Mouse (Mus musculus) gastrocnemius, postnatal 4 days (tissue): ENCODE measurements at regions not wholly inside any gene's neighbourhood (a gene's known extent, or its start where the extent isn't known, plus 50 kb on each side); places are given as distances from the start of the nearest gene placed in this dataset.

Source experiments
- DNase-seq, 2 experiments: peaks; one replicate each; pipeline ENCODE4 v3.0.0; 2021 to 2022; ENCODE audit warnings: low spot score in 2 of 2, mixed read lengths in 2 of 2

DNA sequence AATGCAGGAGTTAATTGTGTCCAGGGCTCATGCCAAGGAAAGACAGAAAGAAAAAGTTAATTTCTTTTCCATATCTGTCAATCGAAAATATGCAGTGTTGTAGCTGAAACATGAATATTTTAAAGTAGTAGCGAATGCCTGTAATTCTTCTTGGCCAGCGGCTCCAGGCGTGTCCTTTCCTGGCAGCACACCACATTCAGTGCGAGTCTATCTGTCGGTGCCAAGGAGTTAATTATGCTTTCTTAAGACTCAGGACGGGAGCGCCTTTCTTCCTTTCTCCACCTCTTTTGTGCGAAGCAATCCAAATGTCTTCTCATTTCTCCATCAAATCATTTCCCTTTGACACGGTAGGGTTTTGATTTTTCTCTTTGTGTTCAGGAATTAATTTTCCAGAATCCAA lies 226.5 kb upstream of the Nrip1 start:
- no peak for DNase-seq

DNA sequence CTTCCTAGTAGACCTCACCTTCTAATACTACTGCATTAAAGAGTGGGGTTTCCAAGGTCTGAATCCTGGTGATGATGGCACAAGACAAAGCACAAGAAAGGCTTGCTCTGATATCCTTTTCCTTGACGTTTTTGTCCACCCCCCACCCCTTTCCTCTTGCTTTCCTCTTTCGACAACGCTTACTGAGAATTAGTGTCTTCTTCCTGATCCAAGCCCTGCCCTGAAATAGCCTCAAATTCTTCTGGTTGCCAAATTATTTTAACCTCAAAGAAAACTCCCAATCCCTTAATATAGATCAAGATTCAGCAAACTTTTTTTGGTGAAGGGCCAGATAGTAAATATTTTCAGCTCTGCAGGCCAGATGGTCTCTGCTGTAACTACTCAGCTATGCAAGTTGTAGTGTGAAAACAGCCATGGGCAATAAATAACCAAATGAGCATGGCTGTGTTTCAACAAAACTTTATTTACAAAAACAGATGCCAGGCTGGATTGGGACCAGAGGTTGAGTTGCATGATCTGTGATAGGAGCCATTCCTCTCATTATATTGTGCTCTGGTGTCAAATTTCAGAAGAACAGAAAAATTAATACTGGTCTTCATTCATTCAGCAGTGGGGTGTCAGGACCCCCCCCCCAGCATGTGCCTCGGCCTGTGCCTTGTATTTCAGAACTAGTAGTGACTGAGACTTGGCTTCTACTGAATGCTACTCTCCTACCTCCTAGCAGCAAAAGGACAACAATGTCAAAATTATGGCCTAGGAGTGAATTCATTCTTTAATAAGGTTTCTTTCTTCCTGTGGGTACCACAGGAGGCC lies 218.5 kb upstream of the Nrip1 start:
- DNase-seq: no peak

DNA sequence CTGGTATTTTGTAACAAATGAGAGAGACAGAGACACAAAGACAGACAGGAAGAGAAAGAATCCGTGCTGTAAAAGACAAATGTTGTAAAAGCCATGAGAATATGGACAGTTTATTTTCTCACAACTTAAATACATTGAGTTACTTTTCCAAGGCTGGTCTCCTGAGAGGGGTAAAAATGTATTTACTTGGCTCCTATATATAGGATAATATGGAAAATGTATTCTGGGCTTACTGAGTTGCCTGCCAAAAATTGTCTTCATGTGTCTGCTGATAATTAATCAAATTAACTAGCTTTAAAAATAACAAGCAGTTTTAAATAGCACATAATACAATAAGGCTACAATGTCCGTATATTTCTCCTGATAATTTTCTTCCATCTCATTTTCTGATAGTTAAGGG lies 216.2 kb upstream of the Nrip1 start:
- DNase-seq: no peak

DNA sequence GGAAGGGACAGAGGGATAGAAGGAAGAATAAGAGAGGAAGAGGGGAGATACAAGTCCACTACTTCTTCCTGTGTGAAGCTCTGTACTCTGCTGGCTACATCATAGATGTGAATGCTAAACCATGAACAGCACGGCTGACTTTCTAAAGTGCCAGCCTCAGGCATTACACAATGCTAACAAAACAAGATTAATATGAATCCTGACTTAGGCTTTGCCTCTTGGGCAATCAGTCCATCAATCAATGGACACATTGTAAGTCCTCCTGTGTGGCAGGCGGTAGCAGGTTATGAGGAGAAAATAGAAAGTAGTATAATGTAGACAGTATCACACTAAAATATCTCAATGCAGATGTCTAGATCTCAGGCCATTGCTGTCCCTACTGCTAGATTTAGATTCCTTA lies 203.6 kb upstream of the Nrip1 start:
- DNase-seq: no peak

DNA sequence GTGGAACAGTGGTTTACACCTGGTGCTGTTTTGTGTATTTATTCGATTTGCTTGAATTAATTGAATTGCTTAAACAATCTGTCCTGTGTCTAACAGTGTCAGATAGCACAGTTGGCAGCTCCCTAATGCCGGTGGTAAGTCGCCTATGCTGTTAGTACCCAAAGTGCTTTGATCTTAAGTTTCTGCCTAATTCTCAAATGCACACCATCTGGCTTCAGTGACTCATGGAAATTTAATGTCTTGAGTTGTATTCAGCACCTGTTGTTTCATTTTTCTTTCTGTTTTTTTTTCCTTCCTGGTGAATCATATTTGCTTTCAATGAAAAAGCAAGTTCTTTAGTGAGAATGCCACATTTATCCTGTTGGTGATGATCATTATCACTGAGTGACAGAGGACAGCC lies 201.7 kb upstream of the Nrip1 start:
- no peak for DNase-seq

DNA sequence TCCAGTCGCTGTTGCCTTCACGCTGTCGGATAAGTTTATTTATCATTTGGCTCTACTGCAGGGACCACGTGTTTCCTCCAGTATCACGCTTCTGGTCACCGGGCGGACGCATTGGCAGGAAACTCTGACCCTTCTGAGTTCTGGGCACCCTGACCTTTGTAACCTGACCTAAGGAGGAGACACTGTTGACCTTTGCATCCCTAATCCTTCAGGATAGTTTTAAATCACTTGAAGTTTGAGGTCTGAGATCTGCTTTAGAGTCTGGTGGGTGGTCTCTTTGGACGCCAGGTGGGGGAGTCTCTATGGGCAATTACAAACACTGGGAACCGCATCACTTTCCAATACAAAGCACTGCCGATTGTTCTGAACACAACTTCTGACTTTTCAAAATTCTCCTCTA lies 192.6 kb upstream of the Nrip1 start:
- DNase-seq: no peak

- DNase-seq: no peak
These were observed 181.2 kb upstream of the Nrip1 start for GRCm38 (mm10) chr16:76554846-76555245.

GRCm38 (mm10) chr16:76549628-76550027 lies 176.0 kb upstream of the Nrip1 start:
- DNase-seq: no peak

DNA sequence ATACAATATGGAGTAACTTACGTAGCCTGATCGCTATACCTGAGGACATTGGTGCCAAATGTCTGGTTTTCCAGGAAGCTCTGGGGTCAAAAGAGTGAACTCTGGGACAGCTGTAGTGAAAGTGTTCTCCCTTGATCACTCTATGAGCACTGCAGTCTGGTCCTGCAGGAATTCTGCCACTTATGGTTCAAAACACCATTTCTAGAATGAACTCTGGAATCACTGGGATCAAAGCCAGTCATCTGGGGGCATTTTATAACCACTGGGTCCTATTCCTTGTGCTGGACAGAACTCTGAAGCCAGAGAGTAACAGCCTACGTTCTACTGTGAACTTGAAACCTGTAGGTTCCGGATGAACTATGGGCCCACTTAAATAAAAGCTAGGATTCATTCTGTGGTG lies 173.5 kb upstream of the Nrip1 start:
- no peak for DNase-seq

DNA sequence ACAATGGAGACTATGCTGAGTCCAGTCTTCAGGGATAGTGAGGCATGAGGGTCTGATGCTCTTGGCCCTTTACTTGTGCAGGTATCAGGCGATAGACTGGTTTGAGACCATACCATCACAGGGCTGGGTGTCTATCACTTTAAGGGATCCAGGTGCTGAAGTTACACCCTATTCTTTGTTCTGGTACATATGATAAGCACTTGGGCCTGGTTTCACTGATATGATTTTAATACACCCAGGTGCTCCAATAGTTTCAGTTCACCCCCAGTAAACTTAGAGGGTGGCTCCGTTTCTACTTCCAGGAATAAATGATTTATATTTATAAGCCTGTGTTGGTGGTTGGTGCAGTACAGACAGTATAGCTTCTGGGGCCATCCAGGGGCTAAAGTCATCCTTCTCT lies 173.0 kb upstream of the Nrip1 start:
- no peak for DNase-seq

- no peak for DNase-seq
These were observed 172.3 kb upstream of the Nrip1 start for GRCm38 (mm10) chr16:76545942-76546341.

- no peak for DNase-seq
These were observed 171.3 kb upstream of the Nrip1 start for GRCm38 (mm10) chr16:76544972-76545371.

DNA sequence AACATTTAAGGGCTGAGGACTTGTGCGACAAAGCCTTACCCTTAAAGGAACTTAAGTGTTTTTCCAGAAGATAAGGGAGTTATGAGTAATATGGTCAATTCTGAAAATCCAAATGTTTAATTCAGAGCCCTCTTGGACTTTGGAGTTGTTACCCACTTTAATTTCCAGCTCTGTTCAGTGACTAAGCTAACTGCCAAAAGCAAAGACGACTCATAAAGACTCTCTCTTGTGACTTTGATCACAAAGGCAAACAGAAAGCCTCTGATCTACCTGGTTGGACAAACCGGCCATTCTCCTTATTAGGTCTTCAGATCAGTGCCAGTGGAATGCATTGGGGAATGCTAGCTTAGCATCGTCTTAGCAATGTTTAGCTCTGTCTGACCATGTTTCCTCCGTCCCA lies 167.3 kb upstream of the Nrip1 start:
- DNase-seq: no peak

DNA sequence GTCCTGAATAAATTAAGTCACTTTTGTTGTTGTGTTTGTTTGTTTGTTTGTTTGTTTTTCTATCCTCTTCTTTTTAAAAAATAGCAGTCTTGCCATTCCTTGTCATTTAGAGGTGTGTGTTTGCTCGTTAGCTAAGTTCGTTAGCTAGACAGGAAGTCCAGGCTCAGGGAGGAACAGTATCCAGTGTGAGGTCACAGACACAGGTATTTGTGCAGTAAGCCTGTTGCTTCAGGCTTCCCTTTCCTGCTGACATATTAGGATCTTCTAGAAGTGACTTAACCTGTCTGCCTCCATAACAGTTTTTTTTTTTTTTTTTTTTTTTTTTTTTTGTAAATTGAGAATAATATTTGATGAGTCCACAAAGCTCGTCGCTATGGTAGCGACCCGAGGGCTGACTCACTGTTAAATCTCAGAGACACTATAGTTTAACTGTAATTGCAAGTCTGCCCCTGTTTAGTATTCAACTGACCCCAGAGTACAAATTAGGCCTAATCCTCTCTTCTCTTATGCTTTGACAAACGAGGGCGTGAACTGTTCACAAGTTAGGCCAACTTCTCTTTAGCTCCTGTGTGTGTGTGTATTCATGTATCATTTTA lies 166.8 kb upstream of the Nrip1 start:
- DNase-seq: no peak

DNA sequence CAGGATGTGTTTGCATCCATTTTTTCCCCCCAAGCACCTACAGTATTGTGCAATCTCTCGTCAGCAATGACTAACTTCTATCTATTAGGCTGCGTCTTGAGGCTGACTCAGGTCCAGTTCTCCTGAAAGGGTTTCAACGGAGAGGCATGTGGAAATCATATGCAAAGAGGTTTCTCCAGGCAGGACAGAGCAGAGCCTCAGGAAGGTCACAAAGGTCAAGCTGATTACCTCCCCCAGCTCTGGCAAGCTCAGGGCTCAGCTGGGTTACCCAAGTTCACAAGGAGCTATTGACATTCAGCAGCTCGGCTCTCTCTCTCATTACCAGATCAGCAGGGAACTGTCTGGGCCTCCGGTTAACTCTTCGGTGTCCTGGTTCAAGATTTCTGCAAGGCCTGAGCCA lies 166.0 kb upstream of the Nrip1 start:
- peak in 1 of 2 experiments; percentile 11 for DNase-seq

- no peak for DNase-seq
These were observed 164.2 kb upstream of the Nrip1 start for GRCm38 (mm10) chr16:76537871-76538270.

DNA sequence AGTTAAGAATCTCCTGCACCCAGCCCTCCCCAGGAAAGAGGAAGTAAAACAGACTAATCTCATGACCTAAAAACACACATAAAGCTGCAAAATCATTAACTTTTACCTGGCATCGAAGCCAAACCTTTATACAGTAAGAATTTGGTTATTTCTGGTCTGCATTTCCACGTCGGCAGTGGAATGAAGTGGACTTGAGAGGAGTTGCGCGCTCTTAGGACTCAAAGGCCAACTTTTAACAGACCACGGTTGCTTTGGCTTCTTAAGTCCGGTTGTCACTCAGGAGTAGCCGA lies 159.2 kb upstream of the Nrip1 start:
- no peak for DNase-seq

DNA sequence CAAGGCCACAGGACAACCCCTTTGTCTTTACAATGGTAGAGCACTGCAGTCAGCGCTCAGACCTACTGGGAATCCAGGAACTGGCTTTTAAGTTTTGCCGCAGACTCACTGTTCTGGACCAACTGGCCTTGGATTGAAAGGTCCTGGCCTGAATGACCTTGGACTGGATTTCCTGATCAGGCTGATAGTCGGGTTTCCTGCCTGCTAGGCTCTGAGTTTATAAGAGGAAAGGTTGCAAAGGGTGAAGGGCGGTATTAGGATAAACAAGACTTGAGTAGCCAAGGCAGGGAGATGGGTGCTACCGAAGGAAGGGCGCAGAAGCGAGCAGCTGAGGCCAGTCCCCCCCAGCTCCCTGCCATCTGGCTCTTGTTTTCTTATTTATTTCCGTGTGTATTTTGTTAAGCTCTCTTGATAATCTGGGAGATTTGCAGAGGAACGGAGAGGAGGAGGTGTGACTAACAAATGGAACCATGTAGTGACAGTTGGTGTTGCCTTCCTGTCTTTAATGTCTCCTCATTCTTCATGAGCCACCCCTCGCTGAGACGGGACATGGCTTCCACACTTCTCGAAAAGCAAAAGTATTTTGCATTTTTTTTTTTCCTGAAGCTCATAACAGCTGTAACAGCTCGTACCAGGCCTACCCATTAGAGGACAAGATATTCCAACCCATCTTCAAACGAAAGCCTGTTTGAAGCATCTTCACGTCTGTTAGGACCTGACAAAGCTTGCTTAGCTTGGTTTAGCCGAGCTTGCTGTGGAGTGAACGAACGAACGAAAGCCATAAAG lies 158.7 kb upstream of the Nrip1 start:
- DNase-seq: no peak

- no peak for DNase-seq
These were observed 157.3 kb upstream of the Nrip1 start for GRCm38 (mm10) chr16:76530886-76531285.

DNA sequence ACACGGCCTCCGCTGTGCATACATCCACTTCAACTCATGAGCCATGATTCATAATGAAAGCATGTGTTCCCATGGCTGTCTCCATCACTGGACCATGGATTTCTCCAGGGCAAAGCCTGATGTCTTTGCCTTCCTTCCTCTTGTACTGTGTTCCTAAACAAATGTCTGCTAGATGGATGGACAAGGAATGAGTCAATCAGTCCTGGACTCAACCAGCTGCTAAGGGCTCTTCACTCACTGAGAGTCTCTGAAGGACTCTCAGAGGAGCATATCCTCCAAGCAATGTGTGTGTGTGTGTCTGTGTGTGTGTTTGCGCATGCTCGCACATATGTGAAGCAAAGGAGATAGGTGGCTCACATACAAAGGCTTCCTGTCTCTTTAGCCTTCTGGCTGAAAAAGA lies 156.0 kb upstream of the Nrip1 start:
- no peak for DNase-seq

- no peak for DNase-seq
These were observed 153.7 kb upstream of the Nrip1 start for GRCm38 (mm10) chr16:76527106-76527949.

DNA sequence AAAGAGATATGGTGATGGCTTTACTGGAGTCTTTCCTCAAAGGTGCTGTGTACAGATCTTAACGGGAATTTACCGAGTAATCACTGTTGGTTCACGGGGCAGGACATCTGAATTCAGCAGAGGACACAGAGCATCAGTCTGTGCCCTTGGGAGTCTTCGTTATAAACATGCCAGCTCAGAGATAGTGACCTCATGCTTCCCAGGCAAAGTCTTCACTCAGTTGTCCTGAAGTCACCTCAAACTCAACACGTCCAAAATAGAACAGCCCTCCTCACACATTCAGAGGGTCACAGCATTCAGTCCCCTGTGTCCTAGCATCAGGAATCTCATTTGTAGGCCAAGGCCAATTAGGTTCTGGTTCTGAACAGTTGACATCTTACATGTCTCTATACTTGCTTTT lies 151.9 kb upstream of the Nrip1 start:
- DNase-seq: no peak
